ENCODE assay signal across 29 mouse cellular contexts in the genomic region with DNA sequence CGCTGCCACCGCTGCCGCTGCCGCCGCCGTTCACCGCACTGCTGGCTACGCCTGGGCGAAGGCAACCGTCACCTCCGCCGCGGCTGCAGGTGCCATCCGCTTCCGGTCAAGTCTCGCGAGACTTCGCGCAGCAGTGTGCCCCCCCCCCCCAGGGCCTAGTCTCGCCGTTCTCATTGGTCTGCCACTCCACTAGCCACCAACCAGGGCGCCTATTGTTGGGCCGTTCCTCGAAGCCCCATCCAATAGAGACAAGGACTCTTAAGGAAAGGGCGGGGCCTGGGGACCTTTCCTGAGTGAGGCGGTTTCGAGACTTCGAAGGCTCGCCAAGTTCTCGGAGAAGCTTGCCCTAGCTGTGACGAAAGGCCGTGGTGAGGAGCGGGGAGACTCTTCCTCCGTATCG. TPM values are rescaled to one million over a fixed set of nuclear protein-coding genes. Genes with fewer than 3 reads are reported as not detected.
"Had no signal": no experiment of that assay in that cellular context is flagged by ENCODE, and none has a peak within 500 bp of the region (broad histone marks: within the 10 kb centered on the region; RNA-seq: fewer than 3 reads in every experiment).

Gene Gm4779, minus strand, starts transcription at position 82 of the 400 bp plus-strand sequence.
Gene 8030474K03Rik, plus strand, starts transcription at position 315 of the 400 bp plus-strand sequence.

- ATAC-seq: liver, embryonic 12.5 days had no signal

- H3K27ac ChIP-seq: kidney, embryonic 15.5 days; limb, embryonic 10.5 days; limb, embryonic 13.5 days; liver, embryonic 12.5 days; liver, embryonic 15.5 days; lung, embryonic 15.5 days; stomach, postnatal 0 days had no signal

- H3K36me3 ChIP-seq: kidney, embryonic 15.5 days; limb, embryonic 10.5 days; limb, embryonic 13.5 days; liver, embryonic 12.5 days; liver, embryonic 15.5 days; lung, embryonic 15.5 days had no signal

- H3K27me3 ChIP-seq: liver, embryonic 12.5 days; liver, embryonic 15.5 days; lung, embryonic 15.5 days had no signal

- DNase-seq: kidney, adult 8-10 months; kidney, postnatal 10 days; kidney, postnatal 36 days; liver; lung, adult 18-20 months; lung, postnatal 10 days; lung, postnatal 36 days; midbrain, embryonic 14.5 days; right cerebral cortex, adult 18-20 months; right cerebral cortex, postnatal 14 days; right cerebral cortex, postnatal 4 days; thymus, adult 2 months; thymus, postnatal 14 days; thymus, postnatal 4 days had no signal

- H3K4me3 ChIP-seq: kidney, embryonic 15.5 days; limb, embryonic 10.5 days; limb, embryonic 13.5 days; liver, embryonic 12.5 days; liver, embryonic 15.5 days; lung, embryonic 15.5 days had no signal

- H3K4me2 ChIP-seq: kidney, embryonic 15.5 days; limb, embryonic 13.5 days; liver, embryonic 12.5 days; liver, embryonic 15.5 days; lung, embryonic 15.5 days; midbrain, embryonic 11.5 days had no signal

- H3K9ac ChIP-seq: kidney, embryonic 15.5 days; limb, embryonic 13.5 days; liver, embryonic 12.5 days; liver, embryonic 15.5 days; lung, embryonic 15.5 days had no signal

- H3K9me3 ChIP-seq: kidney, embryonic 15.5 days; limb, embryonic 13.5 days; liver, embryonic 12.5 days; liver, embryonic 15.5 days; lung, embryonic 15.5 days had no signal

- H3K4me1 ChIP-seq: kidney, embryonic 15.5 days; limb, embryonic 10.5 days; limb, embryonic 13.5 days; liver, embryonic 12.5 days; liver, embryonic 15.5 days; lung, embryonic 15.5 days had no signal

RNA-seq across cellular contexts. Expression of gene Gm4779, which starts in this region (rescaled TPM):
- total RNA-seq: megakaryocyte-erythroid progenitor cell, adult 5-6 weeks; midbrain, postnatal 0 days had no signal
- polyA plus RNA-seq: midbrain, embryonic 11.5 days; midbrain, embryonic 14.5 days; midbrain, postnatal 0 days; neural tube, embryonic 11.5 days; neural tube, embryonic 14.5 days; stomach, embryonic 14.5 days; stomach, postnatal 0 days had no signal

RNA-seq across cellular contexts. Expression of gene 8030474K03Rik, which starts in this region (rescaled TPM):
- total RNA-seq: left cerebral cortex, adult 18-20 months; left cerebral cortex, postnatal 25 days; megakaryocyte-erythroid progenitor cell, adult 5-6 weeks; midbrain, postnatal 0 days had no signal
- polyA plus RNA-seq: midbrain, embryonic 11.5 days; midbrain, embryonic 14.5 days; midbrain, postnatal 0 days; neural tube, embryonic 11.5 days; neural tube, embryonic 14.5 days; stomach, embryonic 14.5 days; stomach, postnatal 0 days had no signal
